Mouse (Mus musculus) lung, postnatal 36 days (tissue): ENCODE measurements at regions not wholly inside any gene's neighbourhood (a gene's known extent, or its start where the extent isn't known, plus 50 kb on each side); places are given as distances from the start of the nearest gene placed in this dataset.

Experiments
- DNase-seq: peaks from one replicate; pipeline ENCODE4 v3.0.0; 2022; ENCODE audit warnings: mixed read lengths

GRCm38 (mm10) chr10:54448352-54449043, 372.1 kb upstream of the Man1a start:
- DNase-seq: no peak

GRCm38 (mm10) chr10:54403223-54403926, 327.0 kb upstream of the Man1a start:
- DNase-seq: peak; percentile 6

DNA sequence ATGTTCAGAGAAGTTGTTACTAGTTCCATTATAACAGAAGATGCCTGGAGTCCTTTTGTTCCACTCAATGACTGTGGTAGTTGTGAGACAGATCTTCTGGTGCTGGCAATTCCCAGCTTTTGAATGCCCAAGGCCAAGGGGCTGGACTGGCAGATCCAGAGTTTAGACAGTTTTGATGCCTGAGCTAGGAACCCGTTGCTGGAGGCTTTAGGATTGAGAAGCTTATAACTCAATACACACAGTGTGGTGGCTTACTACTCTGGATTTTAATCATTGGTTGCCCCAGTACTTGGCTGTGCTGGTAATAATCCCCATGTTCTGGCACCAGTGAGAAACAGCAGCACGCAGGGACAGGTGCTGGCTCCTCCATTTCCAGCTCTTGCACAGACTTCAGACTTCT, 307.3 kb upstream of the Man1a start:
- DNase-seq: no peak

DNA sequence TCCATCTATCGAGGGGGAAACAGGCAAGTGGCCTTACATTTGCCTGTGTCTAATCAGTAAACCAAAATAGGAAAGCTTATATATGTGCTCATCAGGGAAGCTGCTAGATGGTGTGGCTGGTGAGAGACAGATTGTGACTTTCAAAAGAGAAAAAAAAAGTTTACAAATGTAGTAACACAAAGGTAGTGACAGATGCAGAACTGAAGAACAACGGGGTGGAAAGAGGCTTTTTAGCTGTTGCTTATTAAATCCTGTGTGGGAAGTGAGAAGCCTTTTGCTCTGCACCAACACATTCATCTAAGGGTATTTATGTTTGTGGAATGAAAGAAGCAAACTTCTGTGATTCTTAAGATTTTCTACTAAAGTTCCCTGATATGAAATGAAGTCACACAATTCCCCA, 305.1 kb upstream of the Man1a start:
- no peak for DNase-seq

DNA sequence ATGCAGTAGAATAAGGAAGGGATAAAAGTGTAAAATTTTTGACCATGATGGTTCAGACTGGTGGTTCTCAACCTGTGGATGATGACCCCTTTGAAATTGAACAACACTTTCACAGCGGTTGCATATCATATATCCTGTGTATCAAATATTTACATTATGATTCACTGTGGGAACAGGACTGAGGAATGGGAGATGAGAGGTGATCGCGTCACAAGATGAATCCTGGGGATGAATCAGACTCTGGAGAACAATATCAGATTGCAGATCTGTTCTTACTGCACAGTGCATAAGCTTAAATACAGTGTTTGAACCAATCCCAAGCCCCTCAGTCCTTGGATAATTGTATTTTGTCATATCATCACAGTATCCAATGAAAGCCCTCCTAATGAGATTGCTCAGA, 292.7 kb upstream of the Man1a start:
- no peak for DNase-seq

GRCm38 (mm10) chr10:54365315-54365714, 288.9 kb upstream of the Man1a start:
- no peak for DNase-seq

DNA sequence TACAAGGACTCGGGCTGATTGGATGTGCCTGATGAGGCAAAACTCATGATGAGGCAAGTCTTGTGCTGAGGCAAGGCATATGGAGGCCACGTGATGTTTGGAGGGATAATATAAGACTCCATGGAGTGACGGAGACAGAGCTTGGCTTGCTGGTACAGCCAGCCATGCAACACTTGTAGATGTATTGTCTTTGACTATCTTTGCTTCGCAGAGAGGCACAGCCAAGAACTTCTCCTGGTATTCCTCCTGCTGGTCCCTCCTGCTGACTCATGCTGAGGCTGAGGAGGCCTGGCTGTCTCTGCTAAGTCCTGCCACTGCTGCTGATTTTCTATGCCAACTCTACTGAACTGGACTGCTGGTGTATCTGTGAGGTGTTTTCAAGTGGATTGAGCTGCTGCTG, 260.8 kb upstream of the Man1a start:
- no peak for DNase-seq
